Mouse (Mus musculus) heart, postnatal 4 days (tissue): ENCODE results near the gene Fam204a. TPM values are rescaled to one million over a fixed set of nuclear protein-coding genes. Genes with fewer than 3 reads are reported as not detected.

ENCODE experiments used
- DNase-seq: peaks from one replicate; pipeline ENCODE4 v3.0.0; 2021
- total RNA-seq, 2 experiments: library from RNA; stranded (reverse); gene quantifications; 2 replicates each; pipeline ENCODE4 v1.2.3; 2021

Fam204a gene
- total RNA-seq = 10 to 100 TPM; 34.2 to 37.4 TPM

- DNase-seq = peak; percentile 97
Observed at GRCm38 (mm10) chr19:60225899-60226844, at the start of gene Fam204a. TSS of gene Fam204a (minus strand) at chr19:60226701.

- no peak for DNase-seq
Observed at GRCm38 (mm10) chr19:60265789-60266188, 39.3 kb upstream of the Fam204a start.

GRCm38 (mm10) chr19:60260689-60261088 is 34.2 kb upstream of the Fam204a start:
- DNase-seq = no peak

DNA sequence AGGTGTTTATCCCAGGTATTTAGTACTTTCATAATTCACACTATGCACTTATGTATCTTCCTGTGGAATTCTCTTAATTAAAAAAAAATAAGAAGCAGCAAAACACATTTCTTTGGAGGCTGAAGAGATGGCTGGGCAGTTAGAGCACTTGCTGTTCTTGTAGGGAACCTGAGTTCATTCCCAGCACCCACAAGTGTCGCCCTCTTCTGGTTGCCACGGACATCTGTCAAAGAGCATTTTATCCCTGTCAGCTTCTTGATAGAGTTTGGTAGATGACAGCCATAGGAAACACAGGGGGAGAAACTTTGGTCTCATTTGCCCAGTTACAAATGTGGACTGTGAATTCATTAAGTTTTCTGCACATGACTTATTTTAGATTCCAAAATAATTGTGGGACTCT is 25.5 kb upstream of the Fam204a start:
- no peak for DNase-seq

GRCm38 (mm10) chr19:60251197-60251596 is 24.7 kb upstream of the Fam204a start:
- DNase-seq = no peak

GRCm38 (mm10) chr19:60245250-60245649 is 18.7 kb upstream of the Fam204a start:
- DNase-seq = no peak

DNA sequence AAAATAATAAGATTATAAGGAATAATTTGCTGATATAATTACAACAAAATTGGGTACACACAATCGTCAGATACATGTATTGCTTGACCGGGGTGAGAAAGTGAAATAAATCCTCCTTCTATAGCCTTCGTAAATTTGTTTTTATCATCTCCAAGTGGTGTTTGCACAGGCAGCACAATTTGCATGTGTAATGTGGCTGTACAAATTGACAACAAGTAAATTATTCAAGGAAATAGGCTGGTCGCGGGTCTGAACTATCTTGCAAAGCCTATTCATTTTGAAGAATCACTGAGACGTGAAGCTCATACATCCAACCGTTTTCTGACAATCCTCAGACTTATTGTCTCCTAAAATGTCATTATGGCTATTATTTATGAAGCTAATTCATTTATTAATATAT is 16.1 kb upstream of the Fam204a start:
- DNase-seq = no peak

DNA sequence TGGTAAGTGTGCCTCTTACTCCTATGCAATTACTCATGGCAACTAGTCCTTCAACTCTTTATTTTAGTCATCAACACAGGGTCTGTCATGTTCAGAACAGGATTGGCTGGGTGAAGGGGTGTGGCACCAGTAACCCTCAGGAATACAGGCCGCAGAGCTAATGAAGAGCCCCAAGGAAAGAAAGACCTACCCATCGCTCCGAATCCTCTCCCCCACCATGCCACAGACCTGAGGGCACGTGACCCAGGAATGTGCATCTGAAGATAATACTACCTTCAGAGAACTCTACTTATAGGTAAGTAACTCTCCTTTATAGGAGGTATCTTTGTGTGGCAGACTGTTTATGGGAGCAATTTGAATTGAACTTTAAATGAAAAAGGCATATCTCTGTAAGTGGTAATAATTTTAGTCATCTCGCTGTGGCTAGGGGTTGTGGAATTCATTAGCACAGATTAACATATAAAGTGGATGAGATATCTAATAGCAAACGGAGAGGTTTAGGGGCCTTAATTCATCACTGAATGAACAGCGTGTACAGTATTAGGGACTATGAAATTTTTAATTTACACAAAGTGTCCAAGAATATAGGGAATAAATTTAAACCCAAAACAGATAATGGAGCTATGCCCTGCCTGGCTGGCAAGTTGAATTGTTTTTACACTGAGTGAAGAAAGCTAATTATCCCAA is 15.6 kb upstream of the Fam204a start:
- no peak for DNase-seq

GRCm38 (mm10) chr19:60231542-60231941 is 5.0 kb upstream of the Fam204a start:
- DNase-seq = no peak

DNA sequence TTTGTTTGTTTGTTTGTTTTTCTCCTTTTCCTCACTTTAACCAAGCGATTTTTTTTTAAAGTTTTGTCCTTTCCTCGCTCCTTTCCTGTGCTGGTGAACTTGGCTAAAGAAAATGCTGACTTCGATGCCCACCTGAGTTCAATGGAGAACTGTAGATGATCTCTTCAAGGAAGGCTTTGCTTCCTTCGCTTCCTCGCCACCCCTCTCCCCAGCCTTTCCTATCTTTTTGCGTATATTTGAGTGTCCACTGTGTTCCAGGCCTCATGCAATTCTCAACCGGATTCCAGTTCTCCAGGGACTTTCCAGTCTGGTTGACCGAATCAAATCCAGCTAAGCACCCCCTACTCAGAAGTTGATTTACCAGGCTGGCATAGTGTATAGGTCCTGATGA is 339 bp upstream of the Fam204a start:
- DNase-seq = peak; percentile 10

DNA sequence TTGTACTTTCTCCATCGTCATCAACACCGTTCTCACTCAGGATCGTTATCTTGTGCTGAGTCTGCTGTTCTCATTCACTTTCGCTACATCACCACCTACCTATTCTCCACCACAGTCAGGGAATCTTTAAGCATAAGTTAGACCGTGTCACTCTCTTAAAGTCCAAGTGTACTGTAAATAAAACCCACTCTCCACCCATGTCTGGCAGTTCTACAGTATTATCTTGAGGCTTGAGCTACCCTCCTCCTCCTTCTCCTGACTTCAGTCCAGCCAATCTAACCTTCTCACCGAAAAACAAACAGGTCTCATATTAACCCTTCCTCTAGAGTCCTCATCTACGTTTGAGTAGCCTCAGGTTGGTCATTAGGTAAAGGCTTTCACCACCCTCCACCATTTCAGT is 7.1 kb downstream of the Fam204a start:
- DNase-seq = no peak

DNA sequence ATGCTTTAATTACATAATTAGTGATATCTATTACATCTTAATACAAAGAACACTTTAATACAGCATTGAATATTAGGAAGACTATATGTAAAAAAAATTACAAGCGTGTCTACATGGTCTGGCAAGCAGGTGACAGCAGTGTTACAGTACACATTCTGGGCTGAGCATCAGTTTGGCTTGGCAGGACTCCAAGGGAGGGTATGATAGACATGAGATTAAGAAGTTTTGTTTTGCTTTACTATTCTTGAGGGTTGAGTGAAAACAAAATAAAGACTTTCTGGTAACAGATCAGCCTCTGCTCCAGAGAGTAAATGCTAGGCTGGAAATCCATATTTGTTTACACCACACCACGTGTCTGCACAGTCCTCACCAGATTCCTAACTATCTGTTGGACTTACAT is 8.5 kb downstream of the Fam204a start:
- DNase-seq = no peak

GRCm38 (mm10) chr19:60208173-60208572 is 18.3 kb downstream of the Fam204a start:
- DNase-seq = no peak

- DNase-seq = no peak
Observed at GRCm38 (mm10) chr19:60204176-60204575, 22.3 kb downstream of the Fam204a start.

DNA sequence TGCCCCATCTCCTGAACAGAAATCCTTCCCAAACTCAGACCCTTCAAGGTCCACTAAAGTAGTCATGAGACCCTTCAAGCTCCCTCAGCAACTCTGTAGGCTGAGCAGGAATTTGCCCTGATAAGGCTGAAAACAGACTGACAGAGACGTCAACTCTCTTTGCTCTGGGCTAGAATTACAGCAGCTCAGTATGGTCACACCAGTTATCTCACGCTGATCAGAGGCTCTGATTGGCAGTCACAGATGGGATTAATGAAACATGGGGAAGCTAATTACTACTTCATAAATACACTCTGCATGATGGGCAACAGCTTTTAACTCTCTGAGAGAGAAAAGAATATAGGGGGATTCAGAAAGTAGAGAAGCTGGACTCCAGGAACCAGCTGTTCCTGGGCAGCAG is 26.2 kb downstream of the Fam204a start:
- no peak for DNase-seq

- no peak for DNase-seq
Observed at GRCm38 (mm10) chr19:60199152-60199551, 27.3 kb downstream of the Fam204a start.

- DNase-seq = no peak
Observed at GRCm38 (mm10) chr19:60192790-60193189, 33.7 kb downstream of the Fam204a start.

DNA sequence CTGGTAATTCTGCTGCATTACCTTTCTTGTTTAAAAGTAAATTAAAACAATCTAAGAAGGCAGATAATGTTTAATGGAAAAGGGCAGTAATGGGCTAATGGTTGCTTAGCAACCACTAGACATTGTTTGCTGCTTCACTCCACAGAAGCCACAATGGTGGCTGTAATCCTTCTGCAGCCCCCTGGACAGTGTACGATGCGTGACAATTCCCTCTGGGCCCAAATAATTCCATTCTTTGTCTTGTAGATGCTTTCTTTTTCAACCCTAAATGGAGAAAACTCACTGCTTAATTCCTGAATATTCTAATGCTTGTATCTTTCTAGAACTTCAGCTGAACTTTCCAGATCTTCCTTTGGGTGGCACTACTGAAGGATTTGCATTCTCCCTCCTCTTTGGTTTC is 37.3 kb downstream of the Fam204a start:
- DNase-seq = no peak

DNA sequence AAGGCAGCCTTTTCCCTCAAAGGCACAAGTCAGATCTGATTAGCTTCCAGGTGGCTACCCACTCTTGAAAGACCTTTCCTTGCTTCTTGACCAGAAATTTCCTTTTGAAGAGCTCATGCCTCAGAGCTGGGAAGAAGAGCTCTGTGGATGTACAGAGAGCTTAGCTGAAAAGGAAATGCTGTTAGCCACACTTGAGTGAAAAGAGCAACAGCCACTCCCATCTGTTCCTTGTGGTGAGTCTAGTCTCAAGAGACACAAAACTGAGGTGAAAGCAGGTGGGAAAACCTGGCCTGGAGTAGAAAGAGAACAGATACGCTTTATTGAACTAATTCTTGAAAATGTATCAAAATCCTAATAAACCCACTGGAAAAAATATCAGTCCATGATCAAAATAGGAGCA is 43.6 kb downstream of the Fam204a start:
- DNase-seq = no peak

DNA sequence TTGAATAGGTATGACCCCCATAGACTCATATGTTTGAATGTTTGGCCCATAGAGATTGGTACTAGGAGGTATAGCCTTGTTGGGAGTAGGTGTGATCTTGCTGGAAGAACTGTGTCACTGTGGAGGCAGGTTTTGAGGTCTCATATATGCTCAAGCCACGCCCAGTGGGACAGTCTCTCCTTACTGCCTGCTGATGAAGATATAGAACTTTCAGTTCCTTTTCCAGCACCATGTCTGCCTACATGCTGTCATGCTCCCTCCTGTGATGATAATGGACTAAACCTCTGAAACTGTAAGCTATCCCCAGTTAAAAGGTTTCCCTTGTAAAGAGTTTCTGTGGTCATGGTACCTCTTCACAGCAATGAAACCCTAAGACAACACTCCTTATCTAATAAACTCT is 44.3 kb downstream of the Fam204a start:
- no peak for DNase-seq

GRCm38 (mm10) chr19:60178771-60179563 is 47.5 kb downstream of the Fam204a start:
- DNase-seq = peak; percentile 5

GRCm38 (mm10) chr19:60165417-60165816 is 61.1 kb downstream of the Fam204a start:
- no peak for DNase-seq
